Mouse (Mus musculus) adrenal gland, adult (tissue): Measurements from ENCODE around the gene Upp2.

Experiments used
- DNase-seq, 2 experiments: peaks; one replicate each; pipeline ENCODE4 v3.0.0; 2022 to 2023; ENCODE audit warnings: low spot score in 1 of 2; ENCODE audit not compliant: inconsistent age in 2 of 2

The Upp2 gene

GRCm38 (mm10) chr2:58567066-58567810 is at the start of gene Upp2, which contains the start of gene Acvr1:
Upp2 (plus strand) TSS chr2:58567298.
Acvr1 (minus strand) TSS chr2:58567157.
- peak; percentile 93 to 96 for DNase-seq

GRCm38 (mm10) chr2:58518517-58518916 is 48.6 kb upstream of the Upp2 start:
- DNase-seq, result peak in 1 of 2 experiments; percentile 69

- DNase-seq, result no peak
Measured at GRCm38 (mm10) chr2:58520727-58521126, 46.4 kb upstream of the Upp2 start.

GRCm38 (mm10) chr2:58521621-58522020 is 45.5 kb upstream of the Upp2 start:
- no peak for DNase-seq

- DNase-seq, result no peak
Measured at GRCm38 (mm10) chr2:58523097-58523496, 44.0 kb upstream of the Upp2 start.

GRCm38 (mm10) chr2:58523894-58524293 is 43.2 kb upstream of the Upp2 start:
- no peak for DNase-seq

- DNase-seq, result no peak
Measured at GRCm38 (mm10) chr2:58524356-58524755, 42.7 kb upstream of the Upp2 start.

- no peak for DNase-seq
Measured at GRCm38 (mm10) chr2:58527786-58528185, 39.3 kb upstream of the Upp2 start.

- no peak for DNase-seq
Measured at GRCm38 (mm10) chr2:58529384-58529783, 37.7 kb upstream of the Upp2 start.

GRCm38 (mm10) chr2:58529860-58530440 is 37.1 kb upstream of the Upp2 start:
- DNase-seq, result peak; percentile 60 to 81

GRCm38 (mm10) chr2:58530521-58530920 is 36.6 kb upstream of the Upp2 start:
- peak in 1 of 2 experiments; percentile 63 for DNase-seq

- DNase-seq, result peak; percentile 64 to 80
Measured at GRCm38 (mm10) chr2:58532260-58532850, 34.7 kb upstream of the Upp2 start.

GRCm38 (mm10) chr2:58533521-58534001 is 33.5 kb upstream of the Upp2 start:
- DNase-seq, result peak in 1 of 2 experiments; percentile 65

- DNase-seq, result no peak
Measured at GRCm38 (mm10) chr2:58534379-58534778, 32.7 kb upstream of the Upp2 start.

- no peak for DNase-seq
Measured at GRCm38 (mm10) chr2:58535233-58535632, 31.9 kb upstream of the Upp2 start.

- DNase-seq, result no peak
Measured at GRCm38 (mm10) chr2:58536796-58537195, 30.3 kb upstream of the Upp2 start.

- DNase-seq, result no peak
Measured at GRCm38 (mm10) chr2:58538196-58538595, 28.9 kb upstream of the Upp2 start.

GRCm38 (mm10) chr2:58543252-58543651 is 23.8 kb upstream of the Upp2 start:
- DNase-seq, result peak in 1 of 2 experiments; percentile 63

GRCm38 (mm10) chr2:58544368-58544767 is 22.7 kb upstream of the Upp2 start:
- no peak for DNase-seq

- peak; percentile 60 to 80 for DNase-seq
Measured at GRCm38 (mm10) chr2:58546264-58546663, 20.8 kb upstream of the Upp2 start.

GRCm38 (mm10) chr2:58548943-58549342 is 18.2 kb upstream of the Upp2 start:
- no peak for DNase-seq

- DNase-seq, result no peak
Measured at GRCm38 (mm10) chr2:58549960-58550359, 17.1 kb upstream of the Upp2 start.
